Comparison of ENCODE assay signal across 29 mouse cellular contexts in the genomic region with DNA sequence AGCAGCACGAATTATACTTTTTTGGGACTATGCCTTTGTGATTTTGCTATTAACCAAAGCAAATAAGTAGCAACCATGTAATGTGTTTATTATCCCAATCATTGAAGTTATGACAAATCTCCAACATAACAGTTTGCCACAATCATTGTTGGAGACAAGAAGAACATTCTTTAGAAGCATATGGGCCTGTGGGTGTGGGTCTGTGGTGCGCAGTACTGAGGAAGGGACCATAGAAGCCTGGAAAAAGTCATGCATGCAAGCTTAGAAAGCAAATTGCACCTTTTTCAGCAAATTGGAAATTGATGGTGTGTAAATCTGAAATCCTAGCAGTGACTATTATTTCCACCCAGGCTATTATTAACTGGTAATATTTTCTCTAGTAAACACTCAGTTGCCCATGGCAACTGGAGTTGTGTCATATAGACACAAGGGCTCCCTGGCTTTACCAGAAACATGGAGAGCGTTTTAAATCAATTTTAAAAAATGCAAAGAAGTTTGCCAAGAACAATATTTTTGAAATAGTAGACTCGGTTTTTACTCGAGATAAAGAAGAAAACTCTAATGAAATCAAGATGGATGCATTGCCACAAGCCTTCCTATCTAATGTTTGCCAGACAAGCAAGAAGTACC.
DNase-seq lines count a peak whose midpoint lies in the region; ATAC-seq and TF ChIP-seq lines count a peak whose summit lies in the region.
"Had no signal": no experiment of that assay in that cellular context is flagged by ENCODE, and none has a peak within 500 bp of the region (broad histone marks: within the 10 kb centered on the region; RNA-seq: fewer than 3 reads in every experiment).

No protein-coding gene starts in this region.

- 71% methylated on average over 5 of the region's 5 CpGs for WGBS in kidney, postnatal 0 days

- ATAC-seq in kidney, postnatal 0 days (replicated peaks; ENCODE audit: low FRiP score, low read depth), result no peak
- ATAC-seq: forebrain, embryonic 15.5 days; hindbrain, embryonic 16.5 days; intestine, embryonic 15.5 days; liver, postnatal 0 days; lung, postnatal 0 days had no signal

- H3K27me3 ChIP-seq in kidney, postnatal 0 days (ENCODE audit: insufficient read depth, low read length), result no peaks in the 10 kb centered on the region
- H3K27me3 ChIP-seq: CH12.LX; forebrain, embryonic 15.5 days; heart, embryonic 12.5 days; intestine, embryonic 15.5 days; midbrain, embryonic 12.5 days; neural tube, embryonic 12.5 days had no signal

- no peaks in the 10 kb centered on the region for H3K9me3 ChIP-seq in kidney, postnatal 0 days (replicated peaks; ENCODE audit: low read length)
- H3K9me3 ChIP-seq: forebrain, embryonic 15.5 days; G1E; heart, embryonic 12.5 days; hindbrain, embryonic 10.5 days; intestine, embryonic 15.5 days; midbrain, embryonic 12.5 days; neural tube, embryonic 12.5 days had no signal

- no peak for TF ChIP-seq CTCF in kidney, postnatal 0 days (IDR thresholded peaks at IDR 0.05; ENCODE audit: low read depth)
- TF ChIP-seq CTCF in layer of hippocampus, adult 2 months (conservative IDR thresholded peaks at IDR 0.05), result no peak

- H3K4me1 ChIP-seq in kidney, postnatal 0 days (replicated peaks; ENCODE audit: insufficient read depth, low read length), result no peaks in the 10 kb centered on the region
- H3K4me1 ChIP-seq: forebrain, embryonic 15.5 days; heart, embryonic 12.5 days; hindbrain, embryonic 10.5 days; intestine, embryonic 15.5 days; midbrain, embryonic 12.5 days; neural tube, embryonic 12.5 days had no signal

- H3K9ac ChIP-seq in kidney, postnatal 0 days (ENCODE audit: low read depth, low read length), result no peak overlapping the region
- H3K9ac ChIP-seq: forebrain, embryonic 15.5 days; heart, embryonic 12.5 days; intestine, embryonic 15.5 days; liver, postnatal 0 days; midbrain, embryonic 12.5 days; neural tube, embryonic 12.5 days had no signal

- peak; percentile 57 for DNase-seq in kidney, postnatal 0 days (ENCODE audit: low spot score)
- DNase-seq in kidney, adult 18-20 months, result no peak
- DNase-seq in layer of hippocampus, adult 2 months (ENCODE audit: low spot score in 2 of 2), result peak; percentile 18 to 41
- DNase-seq in layer of hippocampus, adult 9-10 months (ENCODE audit: low spot score), result no peak
- DNase-seq in brain, adult 2 months (ENCODE audit: low read depth, low spot score), result peak; percentile 48
- peak; percentile 13 to 14 for DNase-seq in layer of hippocampus, adult 8-10 months (ENCODE audit: low spot score in 2 of 2)
- no peak for DNase-seq in lung, postnatal 10 days
- no peak for DNase-seq in thymus, postnatal 25 days
- DNase-seq: adrenal gland, adult 8-10 months; B cell, adult 2 months; cerebellum, adult 18-20 months; cerebellum, postnatal 14 days; gastrocnemius, postnatal 10 days; heart, adult 11 months; heart, postnatal 10 days; liver, postnatal 0 days; right cerebral cortex, postnatal 25 days; spleen, adult 18-20 months had no signal

- H3K36me3 ChIP-seq in kidney, postnatal 0 days (ENCODE audit: insufficient read depth, low read length), result no peaks in the 10 kb centered on the region
- H3K36me3 ChIP-seq: forebrain, embryonic 15.5 days; G1E; heart, embryonic 12.5 days; hindbrain, embryonic 10.5 days; intestine, embryonic 15.5 days; midbrain, embryonic 12.5 days; neural tube, embryonic 12.5 days had no signal

- H3K4me2 ChIP-seq in kidney, postnatal 0 days (ENCODE audit: low read length), result no peak overlapping the region
- H3K4me2 ChIP-seq: forebrain, embryonic 15.5 days; heart, embryonic 12.5 days; intestine, embryonic 15.5 days; midbrain, embryonic 12.5 days; neural tube, embryonic 12.5 days had no signal

- no peak overlapping the region for H3K4me3 ChIP-seq in kidney, postnatal 0 days (replicated peaks; ENCODE audit: low read depth, low read length)
- H3K4me3 ChIP-seq in layer of hippocampus, adult 2 months, result no peak overlapping the region
- H3K4me3 ChIP-seq: erythroblast, embryonic 14.5 days; forebrain, embryonic 15.5 days; heart, embryonic 12.5 days; hindbrain, embryonic 10.5 days; intestine, embryonic 15.5 days; midbrain, embryonic 12.5 days; neural tube, embryonic 12.5 days had no signal

- H3K27ac ChIP-seq in kidney, postnatal 0 days, result no peak overlapping the region
- peak overlapping the region; percentile 51; the same call in 1 of the 2 replicates for H3K27ac ChIP-seq in layer of hippocampus, adult 2 months
- H3K27ac ChIP-seq: forebrain, embryonic 15.5 days; hindbrain, embryonic 10.5 days; intestine, embryonic 15.5 days; midbrain, embryonic 12.5 days; neural tube, embryonic 12.5 days had no signal

Comparison
In these comparisons a context has a peak if more than half of its experiments do, and no peak if none do; other contexts are left out.
1. DNase-seq: peak in kidney, postnatal 0 days (single experiment), layer of hippocampus, adult 2 months (2 of 2), brain, adult 2 months (single experiment) and layer of hippocampus, adult 8-10 months (2 of 2); none in kidney, adult 18-20 months (single experiment), layer of hippocampus, adult 9-10 months (single experiment), lung, postnatal 10 days (single experiment) and thymus, postnatal 25 days (single experiment).